Mouse (Mus musculus) embryonic facial prominence, embryonic 15.5 days (tissue): ENCODE measurements around the gene Plvap. TPM values are rescaled to one million over a fixed set of nuclear protein-coding genes. Genes with fewer than 3 reads are reported as not detected.

Experiments
- ATAC-seq: fragments of 200-750 bp; cut with Nextera tagmentation; 2 replicates; pipeline ENCODE4 v1.8.0; 2017; ENCODE audit warnings: low read depth, moderate TSS enrichment; ENCODE audit not compliant: insufficient number of reproducible peaks, low FRiP score, low TSS enrichment
- H3K27ac ChIP-seq: fragments of 300-500 bp; sonication (generic); replicated peaks from 2 replicates; pipeline ENCODE4 v1.5.1; 2015; ENCODE audit warnings: mild to moderate bottlenecking, inconsistent platforms
- H3K27me3 ChIP-seq: fragments of 300-500 bp; sonication (generic); 2 replicates; pipeline ENCODE4 v1.6.1; 2015; ENCODE audit warnings: inconsistent platforms
- H3K36me3 ChIP-seq: fragments of 300-500 bp; sonication (generic); 2 replicates; pipeline ENCODE4 v1.6.1; 2015; ENCODE audit warnings: mild to moderate bottlenecking, inconsistent platforms
- H3K4me1 ChIP-seq: fragments of 300-500 bp; sonication (generic); 2 replicates; pipeline ENCODE4 v1.6.1; 2015; ENCODE audit warnings: inconsistent platforms
- H3K4me2 ChIP-seq: fragments of 300-500 bp; sonication (generic); replicated peaks from 2 replicates; pipeline ENCODE4 v1.6.1; 2015; ENCODE audit warnings: mild to moderate bottlenecking, inconsistent platforms
- H3K4me3 ChIP-seq: fragments of 300-500 bp; sonication (generic); replicated peaks from 2 replicates; pipeline ENCODE4 v1.5.1; 2015; ENCODE audit warnings: mild to moderate bottlenecking, inconsistent platforms
- H3K9ac ChIP-seq: fragments of 300-500 bp; sonication (generic); 2 replicates; pipeline ENCODE4 v1.6.1; 2015; ENCODE audit warnings: inconsistent platforms
- H3K9me3 ChIP-seq: fragments of 300-500 bp; sonication (generic); replicated peaks from 2 replicates; pipeline ENCODE4 v1.6.1; 2016; ENCODE audit warnings: inconsistent platforms
- WGBS: fragments of 180-500 bp; shearing (Covaris S2); methylation state at CpG from one replicate; pipeline ENCODE4 v1.1.7; 2015; 5-methylcytosine and 5-hydroxymethylcytosine counted together
- polyA plus RNA-seq: library from polyadenylated mRNA; unstranded; fragments of >200 nt; fragmentation: Nextera tagmentation; extraction: Ambion mirVana; gene quantifications from 2 replicates; pipeline ENCODE4 v1.2.1, GENCODE M21; 2015

The Plvap gene
- polyA plus RNA-seq, 1 experiment from 2014 or later: 62.8 TPM

DNA sequence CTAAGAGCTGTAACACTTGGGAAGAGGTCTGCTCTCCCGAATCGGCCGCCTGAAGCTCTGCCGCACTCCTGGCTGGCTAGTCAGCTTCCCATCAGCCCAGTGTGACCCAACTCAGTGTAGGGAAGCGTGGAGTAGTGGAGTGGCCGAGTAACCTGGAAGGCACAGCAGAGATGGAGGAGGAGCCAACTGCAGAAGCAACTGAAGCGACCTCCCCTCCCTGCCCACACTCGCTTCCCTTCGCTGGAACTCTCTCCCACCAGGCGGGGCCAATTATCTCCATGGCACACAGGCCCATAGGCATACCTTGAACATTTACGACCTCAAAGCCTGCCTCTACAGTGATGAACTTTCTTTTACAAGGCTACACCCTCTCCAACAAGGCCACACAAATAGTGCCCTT lies 59.8 kb downstream of the Plvap start:
- 35% methylated on average over 11 of the region's 11 CpGs for WGBS
- Histone ChIP-seq H3K27ac (no peak overlapping the region), H3K9ac (no peak overlapping the region), H3K4me2 (no peak overlapping the region), H3K9me3 (no peaks in the 10 kb centered on the region), H3K4me1 (no peaks in the 10 kb centered on the region), H3K36me3 (0 out of 2 replicates have a peak, but pooled peaks cover 2% of the 10 kb centered on the region), H3K27me3 (no peaks in the 10 kb centered on the region), H3K4me3 (no peak overlapping the region)
- ATAC-seq: no peak

DNA sequence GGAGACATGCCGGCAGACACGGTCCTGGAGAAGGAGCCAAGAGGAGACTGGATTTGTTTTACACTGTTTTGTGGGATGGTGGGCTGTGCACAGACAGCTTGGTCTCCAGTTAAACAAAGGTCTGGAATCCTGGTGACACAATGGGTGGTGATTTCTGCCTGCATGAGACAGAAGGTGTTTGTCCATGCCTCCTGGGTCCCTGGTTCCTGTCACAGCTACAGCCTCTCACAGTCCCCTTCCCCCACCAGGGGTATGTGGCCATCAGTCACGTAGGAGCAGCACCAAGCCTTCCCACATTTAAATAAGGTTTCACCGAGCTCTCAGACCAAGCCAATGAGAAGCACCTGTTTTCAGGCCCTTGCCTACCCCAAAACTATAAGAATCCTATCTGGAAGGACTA lies 60.2 kb downstream of the Plvap start:
- H3K27ac ChIP-seq: no peak overlapping the region
- 65% methylated on average over 4 of the region's 4 CpGs for WGBS

More for the DNA sequence above, 60.2 kb downstream of the Plvap start:
- Histone ChIP-seq H3K4me3 (no peak overlapping the region), H3K9ac (no peak overlapping the region), H3K4me2 (no peak overlapping the region), H3K36me3 (0 out of 2 replicates have a peak, but pooled peaks cover 2% of the 10 kb centered on the region), H3K9me3 (no peaks in the 10 kb centered on the region), H3K4me1 (no peaks in the 10 kb centered on the region), H3K27me3 (no peaks in the 10 kb centered on the region)
- no peak for ATAC-seq

Other genes with a start within 250 kb of the Plvap start
- gene Myo9b, start 239.0 kb downstream of the Plvap start, polyA plus RNA-seq: 24.0 and 27.0 TPM in 2 replicates
- gene Haus8, start 238.8 kb downstream of the Plvap start, polyA plus RNA-seq: 47.2 and 48.6 TPM in 2 replicates
- 100 and 121 TPM in 2 replicates for gene Use1, start 144.9 kb downstream of the Plvap start, polyA plus RNA-seq
- 7.1 and 8.5 TPM in 2 replicates for gene Ocel1, start 140.5 kb downstream of the Plvap start, polyA plus RNA-seq
- gene Nr2f6, start 129.8 kb downstream of the Plvap start, polyA plus RNA-seq: 59.0 and 61.2 TPM in 2 replicates
- 11.6 and 12.7 TPM in 2 replicates for gene Ushbp1, start 116.0 kb downstream of the Plvap start, polyA plus RNA-seq
- gene Babam1, start 114.9 kb downstream of the Plvap start, polyA plus RNA-seq: 96.7 and 106 TPM in 2 replicates
- gene Ankle1, start 105.7 kb downstream of the Plvap start, polyA plus RNA-seq: 33.1 and 33.7 TPM in 2 replicates
- 73.2 and 77.0 TPM in 2 replicates for gene Abhd8, start 48.1 kb downstream of the Plvap start, polyA plus RNA-seq
- gene Mrpl34, start 46.8 kb downstream of the Plvap start, polyA plus RNA-seq: 115 and 122 TPM in 2 replicates
- gene Dda1, start 42.6 kb downstream of the Plvap start, polyA plus RNA-seq: 105 and 112 TPM in 2 replicates
- gene Ano8, start 25.8 kb downstream of the Plvap start, polyA plus RNA-seq: 3.0 and 3.7 TPM in 2 replicates
- 15.9 and 17.3 TPM in 2 replicates for gene Gtpbp3, start 23.6 kb downstream of the Plvap start, polyA plus RNA-seq
- 2.4 and 3.0 TPM in 2 replicates for gene Ccdc194, start 14.0 kb upstream of the Plvap start, polyA plus RNA-seq
- gene Bst2, start 25.7 kb upstream of the Plvap start, polyA plus RNA-seq: 34.8 and 35.5 TPM in 2 replicates
- 86.8 and 92.9 TPM in 2 replicates for gene Mvb12a, start 31.2 kb upstream of the Plvap start, polyA plus RNA-seq
- gene Tmem221, start 47.1 kb upstream of the Plvap start, polyA plus RNA-seq: 1.2 and 1.7 TPM in 2 replicates
- 0.13 and 0.18 TPM in 2 replicates for gene Nxnl1, start 54.8 kb upstream of the Plvap start, polyA plus RNA-seq
- gene Slc27a1, start 57.1 kb upstream of the Plvap start, polyA plus RNA-seq: 51.1 and 55.7 TPM in 2 replicates
- gene Pgls, start 80.4 kb upstream of the Plvap start, polyA plus RNA-seq: 220 and 229 TPM in 2 replicates
- 3.1 and 4.7 TPM in 2 replicates for gene Fam129c, start 85.9 kb upstream of the Plvap start, polyA plus RNA-seq
- 94.6 and 98.9 TPM in 2 replicates for gene Colgalt1, start 99.2 kb upstream of the Plvap start, polyA plus RNA-seq
- 1.2 and 2.0 TPM in 2 replicates for gene Unc13a, start 160.0 kb upstream of the Plvap start, polyA plus RNA-seq
- gene Jak3, start 164.5 kb upstream of the Plvap start, polyA plus RNA-seq: 5.3 and 6.3 TPM in 2 replicates
- gene Insl3, start 177.5 kb upstream of the Plvap start, polyA plus RNA-seq: 1.1 TPM in 2 replicates
- gene B3gnt3, start 190.0 kb upstream of the Plvap start, polyA plus RNA-seq: 1.1 and 1.4 TPM in 2 replicates
- gene Fcho1, start 214.0 kb upstream of the Plvap start, polyA plus RNA-seq: 8.1 and 9.8 TPM in 2 replicates